Mouse (Mus musculus): ENCODE data around the gene Tmem210.

- TF ChIP-seq CTCF (conservative IDR thresholded peaks at IDR 0.05; ENCODE audit: insufficient read depth, insufficient read length, low read depth, low read length) (no peak), POLR2A (IDR thresholded peaks at IDR 0.05; ENCODE audit: low read depth, low read length) (no peak)
Observed at GRCm38 (mm10) chr2:25286314-25286713, 1.6 kb upstream of the Tmem210 start.
